Mouse (Mus musculus) retina, embryonic 14.5 days (tissue): Measurements from ENCODE around the gene Gucy2f.
"Not testable (repeated sequence)": the region's sequence is repeated elsewhere in the genome, so short reads cannot be mapped to it uniquely, and the experiment has no call there.

ENCODE experiments used
- DNase-seq: peaks from one replicate; pipeline ENCODE4 v3.0.0-alpha.2; 2015; ENCODE audit warnings: low spot score

Gene Gucy2f

GRCm38 (mm10) chrX:142196831-142197230, at the start of gene Gucy2f:
TSS of gene Gucy2f (minus strand) at chrX:142196931.
- DNase-seq, result no peak

DNA sequence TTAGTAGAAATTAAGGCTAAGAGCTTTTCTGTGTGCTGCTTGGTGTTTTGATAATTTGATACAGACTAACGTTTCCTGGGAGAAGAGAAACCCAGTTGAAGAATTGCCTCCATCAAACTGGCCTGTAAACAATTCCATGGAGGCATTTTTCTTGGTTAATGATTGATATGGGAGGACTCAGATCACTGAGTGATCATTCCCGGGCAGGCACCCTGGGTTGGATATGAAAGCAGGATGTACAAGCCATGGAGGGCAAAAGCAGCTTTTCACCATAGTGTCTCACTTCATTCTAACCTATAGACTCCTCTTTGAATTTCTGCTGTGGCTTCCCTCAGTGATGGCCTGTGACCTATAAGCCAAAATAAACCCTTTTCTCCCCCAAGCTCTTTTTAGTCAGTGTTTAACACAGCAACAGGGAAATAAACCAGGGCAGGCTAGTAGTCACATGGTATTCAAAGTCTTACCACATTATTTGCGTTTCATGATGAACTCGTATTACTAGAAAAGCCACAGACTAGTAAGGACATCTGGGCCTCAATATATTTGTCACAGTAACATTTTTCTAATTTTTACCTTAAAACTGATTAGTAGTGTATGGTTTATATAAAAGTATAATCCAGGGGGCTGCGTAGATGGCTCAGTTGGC, 49.1 kb upstream of the Gucy2f start:
- DNase-seq, result no peak

DNA sequence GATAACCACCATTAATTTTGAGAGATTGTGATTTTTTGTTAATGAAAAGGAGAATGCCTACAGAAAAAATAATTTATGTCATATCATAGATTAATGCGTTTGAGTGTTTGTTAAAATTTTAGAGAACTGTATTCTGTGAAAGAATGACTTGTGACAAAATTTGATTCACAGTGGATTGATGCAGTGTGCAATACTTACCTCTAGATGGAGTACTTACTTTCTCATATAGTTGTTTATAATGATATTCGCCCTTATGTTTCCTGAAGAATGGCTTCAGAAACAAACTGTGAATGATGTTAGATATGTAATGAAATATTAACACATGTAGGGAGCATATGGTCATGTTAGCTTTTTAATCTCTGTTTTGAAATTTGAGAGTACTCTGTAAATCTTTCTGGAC, 40.4 kb upstream of the Gucy2f start:
- peak; percentile 28 for DNase-seq

- not testable (repeated sequence) for DNase-seq
Measured at GRCm38 (mm10) chrX:142236146-142236545, 39.4 kb upstream of the Gucy2f start.

GRCm38 (mm10) chrX:142228769-142229158, 32.0 kb upstream of the Gucy2f start:
- DNase-seq, result no peak

DNA sequence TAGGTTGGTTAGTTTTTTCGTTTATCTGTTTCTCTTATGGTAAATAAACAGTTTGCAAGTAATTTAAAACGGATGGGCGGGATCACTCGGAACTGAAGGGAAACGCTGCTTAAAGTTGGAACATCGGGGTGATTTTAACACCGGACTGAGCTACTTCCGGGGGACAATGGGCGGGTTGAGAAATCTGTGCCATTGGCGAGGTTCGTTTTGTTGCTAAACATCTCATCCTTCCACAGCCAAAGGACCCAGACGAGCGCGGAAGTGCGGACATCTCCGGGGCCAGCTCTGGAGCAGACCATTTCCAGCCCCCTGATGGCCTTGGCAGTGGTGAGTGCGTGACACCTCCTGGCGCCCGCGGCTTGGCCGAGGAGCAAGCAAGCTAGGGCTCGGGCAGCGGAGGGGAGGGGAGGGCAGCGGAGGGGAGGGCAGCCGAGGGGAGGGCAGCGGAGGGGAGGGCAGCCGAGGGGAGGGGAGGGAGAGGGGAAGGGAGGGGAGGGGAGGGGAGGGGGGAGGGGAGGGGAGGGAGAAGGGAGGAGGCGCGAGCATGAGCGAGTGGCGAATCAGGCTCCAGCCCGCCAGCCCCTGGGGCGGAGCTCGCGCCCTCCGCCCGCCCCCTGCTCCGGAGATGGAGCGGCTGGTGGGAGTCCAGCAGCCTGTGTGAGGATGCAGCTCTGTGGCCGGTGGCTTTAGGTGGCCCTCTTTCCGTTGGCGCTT, 31.5 kb upstream of the Gucy2f start:
- DNase-seq, result peak; percentile 78

DNA sequence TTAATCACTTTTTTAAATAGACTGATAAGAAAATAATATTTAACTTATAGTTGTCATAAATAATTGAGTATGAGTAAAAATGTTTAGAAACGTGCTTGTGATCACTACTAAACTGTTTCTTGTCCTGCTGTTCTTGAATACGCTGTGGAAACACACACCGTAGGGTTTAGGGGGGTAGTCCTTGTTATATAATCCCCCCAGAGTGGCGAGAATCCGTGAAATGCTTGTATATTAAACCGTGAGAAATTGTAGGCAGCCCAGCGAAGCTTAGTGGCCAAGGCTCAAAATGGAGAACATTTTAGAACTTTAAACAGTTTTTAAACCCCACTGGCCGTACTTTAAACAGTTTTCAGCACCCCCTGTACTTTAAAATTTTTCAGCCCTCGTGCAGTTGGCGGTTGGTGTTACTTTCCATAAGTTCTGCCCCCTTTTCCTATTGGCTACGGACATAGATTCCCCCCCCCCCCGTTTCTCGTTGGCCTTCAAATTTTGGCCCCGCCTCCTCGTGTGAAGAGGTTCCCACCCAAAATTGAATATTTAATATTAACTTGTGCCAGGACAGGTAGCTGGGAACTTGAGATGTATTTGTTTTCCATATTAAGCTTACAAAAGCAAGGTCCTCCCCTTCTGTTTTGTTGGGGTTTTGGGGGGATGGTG, 30.8 kb upstream of the Gucy2f start:
- peak; percentile 59 for DNase-seq

- DNase-seq, result no peak
Measured at GRCm38 (mm10) chrX:142226542-142226941, 29.8 kb upstream of the Gucy2f start, which contains the start of gene Nxt2. TSS of gene Nxt2 (plus strand) at chrX:142226770.

DNA sequence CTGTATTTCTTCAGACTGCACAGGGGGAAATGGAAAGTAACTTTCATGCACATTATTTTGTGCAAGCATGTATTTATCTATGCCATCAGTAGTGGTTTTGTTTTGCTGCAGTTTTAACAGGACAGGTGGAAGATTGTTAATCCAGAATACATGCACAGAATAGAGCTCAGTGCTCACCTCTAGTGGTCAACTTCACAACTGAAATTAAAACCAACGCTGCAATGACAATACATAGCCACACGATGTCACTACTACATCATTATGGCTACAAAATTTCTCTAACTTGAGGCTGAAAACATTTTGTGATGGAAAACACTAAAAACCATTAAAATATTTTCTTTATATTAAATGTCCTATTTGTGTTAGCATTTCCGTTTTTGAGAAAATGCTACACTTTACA, 3.6 kb upstream of the Gucy2f start:
- peak; percentile 78 for DNase-seq

DNA sequence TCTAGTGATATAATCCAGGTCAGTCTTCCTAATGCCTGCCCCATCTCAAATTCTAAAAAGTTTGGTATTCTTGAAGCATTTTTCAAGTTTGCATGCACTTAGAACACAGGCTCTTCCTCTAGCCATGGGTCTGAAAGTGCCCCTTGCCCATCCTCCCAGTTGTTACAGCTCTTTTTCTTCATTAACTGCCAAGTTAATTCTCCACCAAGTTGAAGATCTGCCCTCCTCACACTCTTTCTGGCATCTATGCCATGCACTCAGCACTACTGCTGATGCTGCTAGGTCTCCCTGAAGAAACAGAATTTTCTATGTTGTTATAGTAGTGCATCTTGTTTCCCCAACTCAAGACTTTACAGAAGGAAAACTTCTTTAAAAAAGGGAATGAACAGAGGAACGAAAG, 1.2 kb downstream of the Gucy2f start:
- no peak for DNase-seq

DNA sequence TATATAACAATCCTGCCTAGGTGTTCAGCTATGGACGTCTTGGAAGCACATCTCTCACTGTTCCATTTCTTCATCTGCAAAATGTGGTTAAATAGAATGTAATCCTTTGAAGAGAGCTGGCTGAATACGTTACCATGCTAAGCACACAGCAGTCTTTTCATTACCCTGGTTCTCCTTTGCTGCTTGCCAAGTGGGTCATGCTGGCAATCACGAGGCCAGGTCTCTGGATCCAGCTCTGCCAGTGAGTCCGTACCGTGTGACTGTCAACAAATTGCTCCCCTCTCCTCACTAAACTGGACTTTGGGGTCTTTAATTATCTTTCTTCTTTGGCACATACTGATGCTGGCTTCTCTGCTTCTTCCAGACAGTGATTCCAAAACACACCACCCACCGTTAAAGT, 2.3 kb downstream of the Gucy2f start:
- no peak for DNase-seq

DNA sequence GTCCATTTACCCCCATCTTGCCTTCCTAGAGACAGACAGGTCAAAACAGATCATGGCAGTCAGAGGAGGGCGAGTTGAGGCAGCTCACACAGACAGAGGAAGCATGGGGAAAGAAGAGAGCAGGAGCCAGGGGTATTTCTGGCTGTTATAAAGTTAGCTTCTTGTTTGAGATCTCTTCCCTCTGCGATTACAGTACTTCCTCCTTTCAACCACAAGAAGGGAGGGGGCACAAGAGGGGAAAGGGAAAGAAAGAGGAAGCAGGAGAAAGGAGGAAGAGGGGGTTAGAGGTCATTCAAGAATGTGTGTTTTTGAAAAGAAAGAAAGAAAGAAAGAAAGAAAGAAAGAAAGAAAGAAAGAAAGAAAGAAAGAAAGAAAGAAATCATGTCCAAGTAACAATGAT, 6.4 kb downstream of the Gucy2f start:
- DNase-seq, result no peak

DNA sequence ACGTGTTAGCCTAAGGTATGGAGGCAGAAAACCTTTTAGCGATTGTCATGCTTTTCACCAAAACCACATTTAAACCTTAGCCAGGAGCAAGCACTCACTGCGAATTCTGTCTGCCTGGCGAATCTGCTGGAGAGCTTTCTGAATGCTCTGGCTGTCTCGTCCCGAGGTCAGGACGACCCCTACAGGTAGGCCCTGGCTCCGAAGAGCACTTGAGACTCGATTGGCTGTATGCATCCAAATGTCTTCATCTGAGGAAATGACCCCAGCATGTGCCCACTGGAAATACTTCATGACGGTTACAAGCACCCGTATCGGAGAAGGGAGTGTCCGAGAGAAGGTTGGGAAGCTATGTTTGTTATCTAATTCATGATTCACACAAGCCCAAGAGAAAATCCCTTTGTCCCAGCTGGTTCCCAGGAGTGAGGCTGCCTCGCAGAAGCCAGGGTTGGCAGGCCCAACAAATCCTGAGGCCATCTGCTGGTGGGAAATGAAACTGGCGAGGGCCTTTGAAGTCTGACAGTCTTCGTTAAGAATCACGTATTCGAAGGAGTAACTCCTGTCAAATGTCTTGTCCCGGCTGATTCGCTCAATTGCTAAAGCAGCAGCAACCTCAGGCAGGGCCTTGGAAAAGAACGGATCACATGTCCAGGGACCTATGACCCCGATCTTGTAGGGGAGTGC, 7.6 kb downstream of the Gucy2f start:
- DNase-seq, result peak; percentile 72

GRCm38 (mm10) chrX:142182026-142182425, 14.7 kb downstream of the Gucy2f start:
- DNase-seq, result no peak

- DNase-seq, result no peak
Measured at GRCm38 (mm10) chrX:142176981-142177380, 19.8 kb downstream of the Gucy2f start.

DNA sequence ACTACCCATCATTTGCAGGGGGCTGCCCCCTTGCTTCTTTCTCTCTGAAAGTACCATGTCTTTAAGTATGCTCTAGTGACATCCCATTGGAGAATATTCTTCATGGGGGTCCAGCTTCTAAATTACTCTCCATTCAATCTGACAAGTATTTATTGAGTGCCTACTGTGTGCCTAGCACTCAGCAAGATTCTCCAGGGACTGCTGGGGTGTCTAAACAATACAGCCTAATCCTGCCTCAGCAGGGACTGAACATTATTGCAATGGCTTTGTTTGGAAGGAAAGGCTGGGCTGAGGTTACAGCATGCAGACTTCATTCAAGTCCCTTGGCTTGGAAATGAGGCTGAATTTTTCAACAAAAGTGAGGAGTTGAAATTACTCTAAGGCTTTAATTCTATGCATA, 81.0 kb downstream of the Gucy2f start:
- DNase-seq, result no peak

GRCm38 (mm10) chrX:142111236-142111635, 85.5 kb downstream of the Gucy2f start:
- no peak for DNase-seq

DNA sequence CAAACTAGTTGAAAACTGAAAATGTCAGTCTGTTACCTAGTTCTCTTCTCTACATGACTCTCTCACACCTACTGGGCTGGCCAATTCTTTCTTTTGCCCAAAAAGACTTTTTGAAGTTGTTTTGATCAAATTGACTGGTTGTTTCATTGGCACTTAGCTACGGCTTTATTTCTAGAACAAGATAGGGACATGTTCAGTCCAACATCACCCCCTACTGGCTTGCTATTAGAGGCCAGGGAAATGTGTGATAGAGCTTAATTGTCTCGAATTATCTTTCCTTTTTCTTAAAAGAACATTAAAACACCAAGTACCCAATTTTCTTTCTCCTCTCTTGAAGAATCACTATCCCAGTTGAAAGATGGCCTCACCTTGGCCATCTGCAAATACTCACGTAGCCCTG, 99.8 kb downstream of the Gucy2f start:
- DNase-seq, result peak; percentile 71

GRCm38 (mm10) chrX:142095579-142095978, 101.2 kb downstream of the Gucy2f start:
- no peak for DNase-seq

GRCm38 (mm10) chrX:142062585-142062984, 134.1 kb downstream of the Gucy2f start:
- DNase-seq, result no peak
